Mouse (Mus musculus): ENCODE measurements around the gene Lrrc32. TPM values are rescaled to one million over a fixed set of nuclear protein-coding genes. Genes with fewer than 3 reads are reported as not detected.

The Lrrc32 gene
- polyA plus RNA-seq, 1 experiment from 2014 or later = 15.3 TPM

DNA sequence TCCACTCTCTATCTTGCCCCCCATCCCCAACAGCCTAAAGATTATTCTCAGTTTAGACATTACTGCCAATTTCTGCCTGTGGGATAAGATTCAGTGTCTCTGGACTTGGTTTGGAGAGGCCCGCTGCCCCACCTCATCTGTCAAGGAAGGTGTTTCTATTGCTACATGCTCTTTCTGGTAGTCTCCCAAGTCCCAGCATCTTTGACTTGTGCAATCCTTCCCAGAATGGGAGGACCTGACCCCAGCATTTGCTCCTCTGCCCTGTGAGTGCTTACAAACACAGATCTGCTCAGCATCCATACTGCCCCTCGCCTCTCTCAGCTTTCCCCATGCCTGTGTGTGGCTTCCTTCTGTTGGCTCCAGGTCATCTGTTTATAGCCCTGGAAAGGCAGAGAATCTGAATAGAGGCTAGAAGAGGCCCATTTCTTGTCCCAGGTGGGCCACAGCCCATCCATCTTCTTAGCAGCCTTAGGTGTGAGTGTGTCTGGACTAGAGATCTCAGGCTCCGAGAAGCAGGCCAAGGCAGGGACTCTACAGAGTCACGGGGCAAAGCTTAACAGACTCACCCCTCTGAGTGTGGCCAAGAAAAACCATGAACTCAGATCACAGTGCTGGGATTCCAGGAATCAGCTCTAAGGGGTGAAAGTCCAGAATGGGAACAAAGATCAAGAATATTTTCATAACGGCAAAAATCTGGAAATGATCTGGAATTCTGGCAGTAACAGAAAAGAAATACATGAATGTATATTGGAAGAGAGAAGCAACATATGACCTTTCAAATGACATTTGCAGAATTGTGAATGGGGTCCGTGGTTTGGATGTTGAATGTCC lies 36.0 kb downstream of the Lrrc32 start:
- no peaks in the 10 kb centered on the region for H3K9me3 ChIP-seq (ENCODE audit: low read length)
- WGBS = 62% methylated on average over 6 of the region's 6 CpGs
- H3K9ac ChIP-seq (replicated peaks; ENCODE audit: low read length) = no peak overlapping the region
- no peak overlapping the region for H3K4me3 ChIP-seq (ENCODE audit: low read length)
- H3K4me1 ChIP-seq (ENCODE audit: insufficient read depth, low read length) = peaks cover 26% of the 10 kb centered on the region
- H3K4me2 ChIP-seq (replicated peaks; ENCODE audit: low read depth, low read length) = no peak overlapping the region
- H3K27me3 ChIP-seq (ENCODE audit: insufficient read depth, low read length) = no peaks in the 10 kb centered on the region
- no peak for ATAC-seq (ENCODE audit: low FRiP score, low TSS enrichment)
- H3K27ac ChIP-seq (ENCODE audit: low read length) = peak overlapping the region; percentile 73
- H3K36me3 ChIP-seq (ENCODE audit: insufficient read depth, low read length) = no peaks in the 10 kb centered on the region

DNA sequence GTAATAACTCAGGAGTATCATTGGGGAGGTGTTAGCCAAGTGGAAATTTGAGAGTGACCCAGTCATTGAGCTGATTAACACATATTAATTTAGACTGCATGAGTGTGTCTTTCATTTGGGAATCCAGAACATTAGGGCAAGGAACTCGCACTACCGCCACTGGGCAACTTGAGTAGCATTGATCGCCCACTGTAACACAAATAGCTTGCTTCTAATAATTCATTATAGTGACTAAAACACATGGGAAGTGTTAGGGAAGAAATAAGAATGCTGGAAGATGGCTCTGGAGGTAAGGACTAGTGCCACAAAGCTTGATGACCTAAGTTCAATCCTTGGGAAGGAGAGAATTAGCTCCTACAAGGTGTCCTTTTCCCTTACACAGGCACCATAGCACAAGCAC lies 38.0 kb downstream of the Lrrc32 start:
- Histone ChIP-seq H3K36me3 (ENCODE audit: insufficient read depth, low read length) (no peaks in the 10 kb centered on the region), H3K9ac (replicated peaks; ENCODE audit: low read length) (no peak overlapping the region), H3K4me2 (replicated peaks; ENCODE audit: low read depth, low read length) (no peak overlapping the region), H3K27me3 (ENCODE audit: insufficient read depth, low read length) (no peaks in the 10 kb centered on the region), H3K9me3 (ENCODE audit: low read length) (no peaks in the 10 kb centered on the region), H3K4me3 (ENCODE audit: low read length) (no peak overlapping the region), H3K27ac (ENCODE audit: low read length) (no peak overlapping the region), H3K4me1 (ENCODE audit: insufficient read depth, low read length) (peaks cover 26% of the 10 kb centered on the region)
- WGBS = 84% methylated on average over 3 of the region's 3 CpGs
- ATAC-seq (ENCODE audit: low FRiP score, low TSS enrichment) = no peak

DNA sequence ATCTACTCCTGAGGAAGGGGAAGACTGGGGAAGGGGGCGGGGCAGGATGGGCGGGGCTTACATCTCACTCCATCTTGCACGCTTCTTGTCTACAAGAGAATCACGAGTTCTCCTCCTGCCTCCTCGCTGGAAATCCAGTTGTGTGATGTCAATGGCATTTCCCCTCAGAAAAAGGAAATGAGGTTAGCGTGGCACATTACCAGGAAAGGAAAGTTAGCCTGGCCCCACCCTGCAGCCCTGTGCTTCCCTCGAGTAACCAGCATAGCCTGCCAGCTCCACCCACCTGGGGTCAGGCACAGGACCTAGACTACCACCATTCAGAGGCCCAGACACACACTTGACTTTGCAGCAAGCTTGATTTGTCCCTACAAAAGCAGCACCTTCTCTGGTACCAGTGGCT lies 42.5 kb downstream of the Lrrc32 start:
- Histone ChIP-seq H3K9me3 (ENCODE audit: low read length) (no peaks in the 10 kb centered on the region), H3K4me1 (ENCODE audit: insufficient read depth, low read length) (no peaks in the 10 kb centered on the region), H3K27ac (ENCODE audit: low read length) (no peak overlapping the region), H3K27me3 (ENCODE audit: insufficient read depth, low read length) (no peaks in the 10 kb centered on the region), H3K4me2 (replicated peaks; ENCODE audit: low read depth, low read length) (no peak overlapping the region), H3K9ac (replicated peaks; ENCODE audit: low read length) (no peak overlapping the region), H3K4me3 (ENCODE audit: low read length) (no peak overlapping the region), H3K36me3 (ENCODE audit: insufficient read depth, low read length) (no peaks in the 10 kb centered on the region)
- WGBS = 56% methylated on average over 7 of the region's 7 CpGs
- no peak for ATAC-seq (ENCODE audit: low FRiP score, low TSS enrichment)

DNA sequence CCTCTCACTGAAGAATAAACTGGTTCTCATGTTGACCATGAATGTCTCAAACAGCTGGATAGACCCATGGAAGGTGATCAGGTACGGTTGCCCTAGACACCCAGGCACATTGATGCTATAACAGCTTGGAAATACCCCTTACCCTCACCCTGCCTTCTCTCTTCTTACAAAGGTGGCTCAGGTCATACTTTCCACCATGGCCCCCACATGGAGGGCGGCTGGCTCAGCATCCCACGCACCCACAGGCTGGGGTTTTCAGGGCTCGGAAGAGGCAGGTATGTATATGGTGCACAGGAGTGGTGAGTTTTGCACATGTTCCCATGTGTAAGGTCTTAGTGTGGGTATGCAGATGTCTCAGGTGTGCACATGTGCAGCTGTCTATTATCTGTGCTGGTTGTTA lies 43.9 kb downstream of the Lrrc32 start:
- no peaks in the 10 kb centered on the region for H3K36me3 ChIP-seq (ENCODE audit: insufficient read depth, low read length)
- H3K4me3 ChIP-seq (ENCODE audit: low read length) = no peak overlapping the region
- no peaks in the 10 kb centered on the region for H3K9me3 ChIP-seq (ENCODE audit: low read length)
- H3K9ac ChIP-seq (replicated peaks; ENCODE audit: low read length) = no peak overlapping the region
- ATAC-seq (ENCODE audit: low FRiP score, low TSS enrichment) = no peak
- no peak overlapping the region for H3K4me2 ChIP-seq (replicated peaks; ENCODE audit: low read depth, low read length)
- H3K4me1 ChIP-seq (ENCODE audit: insufficient read depth, low read length) = peaks cover 5% of the 10 kb centered on the region
- H3K27ac ChIP-seq (ENCODE audit: low read length) = no peak overlapping the region
- 91% methylated on average over 4 of the region's 4 CpGs for WGBS
- no peaks in the 10 kb centered on the region for H3K27me3 ChIP-seq (ENCODE audit: insufficient read depth, low read length)

DNA sequence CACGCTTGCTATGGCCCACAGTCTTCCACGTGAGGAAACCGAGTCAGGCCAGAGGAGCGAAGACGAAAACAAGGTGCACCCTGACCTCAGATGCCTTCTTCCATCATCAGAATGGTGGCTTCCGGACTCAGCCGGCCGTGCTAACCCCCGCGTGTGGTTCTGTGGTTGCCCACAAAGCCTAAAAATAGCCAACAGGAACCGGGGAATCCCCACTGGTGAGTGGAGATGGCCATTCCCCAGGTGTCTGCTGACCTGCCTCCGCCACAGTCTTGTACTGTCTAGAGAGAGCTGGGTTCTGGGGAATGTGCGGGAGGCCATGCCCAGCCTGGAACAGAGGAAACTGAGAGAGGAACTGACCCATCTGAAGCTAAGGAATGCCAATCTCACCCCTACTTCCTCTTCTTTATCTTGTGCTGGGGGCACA lies 45.4 kb downstream of the Lrrc32 start:
- Histone ChIP-seq H3K4me3 (ENCODE audit: low read length) (no peak overlapping the region), H3K4me1 (ENCODE audit: insufficient read depth, low read length) (peaks cover 10% of the 10 kb centered on the region), H3K9ac (replicated peaks; ENCODE audit: low read length) (no peak overlapping the region), H3K27me3 (ENCODE audit: insufficient read depth, low read length) (no peaks in the 10 kb centered on the region), H3K36me3 (ENCODE audit: insufficient read depth, low read length) (no peaks in the 10 kb centered on the region), H3K4me2 (replicated peaks; ENCODE audit: low read depth, low read length) (no peak overlapping the region), H3K9me3 (ENCODE audit: low read length) (no peaks in the 10 kb centered on the region), H3K27ac (ENCODE audit: low read length) (no peak overlapping the region)
- ATAC-seq (ENCODE audit: low FRiP score, low TSS enrichment) = no peak
- WGBS = 84% methylated on average over 13 of the region's 13 CpGs

DNA sequence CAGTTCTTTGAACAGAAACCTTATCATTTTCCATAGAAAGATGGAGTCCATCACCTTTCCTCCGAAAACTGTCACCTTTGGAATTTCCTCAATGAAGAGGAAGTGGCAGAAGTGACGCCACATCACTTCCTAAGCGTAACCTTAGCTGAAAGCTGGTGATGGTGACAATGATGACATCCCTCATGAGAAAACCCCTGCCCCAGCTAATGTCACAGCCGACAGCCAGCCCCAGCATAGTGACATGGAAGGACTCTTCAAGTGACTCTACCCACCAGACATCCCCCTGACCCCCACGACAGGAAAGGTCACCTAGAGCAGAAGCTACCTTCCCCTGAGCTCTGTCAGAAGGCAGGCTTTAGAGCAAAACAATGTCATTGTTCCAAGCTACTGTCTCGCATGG lies 46.1 kb downstream of the Lrrc32 start:
- H3K4me1 ChIP-seq (ENCODE audit: insufficient read depth, low read length) = peaks cover 10% of the 10 kb centered on the region
- no peak overlapping the region for H3K27ac ChIP-seq (ENCODE audit: low read length)
- 92% methylated on average over 6 of the region's 6 CpGs for WGBS
- no peak overlapping the region for H3K4me2 ChIP-seq (replicated peaks; ENCODE audit: low read depth, low read length)
- H3K4me3 ChIP-seq (ENCODE audit: low read length) = no peak overlapping the region
- no peak for ATAC-seq (ENCODE audit: low FRiP score, low TSS enrichment)
- H3K9ac ChIP-seq (replicated peaks; ENCODE audit: low read length) = no peak overlapping the region
- no peaks in the 10 kb centered on the region for H3K27me3 ChIP-seq (ENCODE audit: insufficient read depth, low read length)
- H3K36me3 ChIP-seq (ENCODE audit: insufficient read depth, low read length) = no peaks in the 10 kb centered on the region
- H3K9me3 ChIP-seq (ENCODE audit: low read length) = no peaks in the 10 kb centered on the region

DNA sequence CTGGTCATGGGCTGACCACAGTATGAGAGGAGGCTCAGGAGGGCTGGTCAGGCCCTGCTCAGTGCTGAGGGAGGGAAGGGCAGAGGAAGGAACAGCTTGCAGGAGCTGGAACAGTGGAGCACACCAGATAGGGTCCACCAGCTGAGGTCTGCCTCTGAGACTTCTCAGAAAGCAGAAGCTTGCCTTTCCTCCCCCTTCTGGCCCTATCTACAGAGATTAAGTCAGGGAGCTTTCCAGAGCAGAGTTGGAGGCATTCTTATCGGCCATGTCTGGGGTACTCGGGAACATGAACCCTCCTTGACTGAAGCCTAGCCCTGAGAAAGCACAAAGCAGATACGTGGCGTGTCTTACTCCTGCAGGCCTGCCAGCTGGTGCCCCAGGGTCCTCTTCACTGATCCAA lies 46.8 kb downstream of the Lrrc32 start:
- Histone ChIP-seq H3K4me3 (ENCODE audit: low read length) (no peak overlapping the region), H3K4me1 (ENCODE audit: insufficient read depth, low read length) (peaks cover 10% of the 10 kb centered on the region), H3K9me3 (ENCODE audit: low read length) (no peaks in the 10 kb centered on the region), H3K9ac (replicated peaks; ENCODE audit: low read length) (no peak overlapping the region), H3K27me3 (ENCODE audit: insufficient read depth, low read length) (no peaks in the 10 kb centered on the region), H3K36me3 (ENCODE audit: insufficient read depth, low read length) (no peaks in the 10 kb centered on the region), H3K4me2 (replicated peaks; ENCODE audit: low read depth, low read length) (no peak overlapping the region), H3K27ac (ENCODE audit: low read length) (no peak overlapping the region)
- whole genome bisulfite sequencing = 87% methylated on average over 4 of the region's 4 CpGs
- ATAC-seq (ENCODE audit: low FRiP score, low TSS enrichment) = no peak

DNA sequence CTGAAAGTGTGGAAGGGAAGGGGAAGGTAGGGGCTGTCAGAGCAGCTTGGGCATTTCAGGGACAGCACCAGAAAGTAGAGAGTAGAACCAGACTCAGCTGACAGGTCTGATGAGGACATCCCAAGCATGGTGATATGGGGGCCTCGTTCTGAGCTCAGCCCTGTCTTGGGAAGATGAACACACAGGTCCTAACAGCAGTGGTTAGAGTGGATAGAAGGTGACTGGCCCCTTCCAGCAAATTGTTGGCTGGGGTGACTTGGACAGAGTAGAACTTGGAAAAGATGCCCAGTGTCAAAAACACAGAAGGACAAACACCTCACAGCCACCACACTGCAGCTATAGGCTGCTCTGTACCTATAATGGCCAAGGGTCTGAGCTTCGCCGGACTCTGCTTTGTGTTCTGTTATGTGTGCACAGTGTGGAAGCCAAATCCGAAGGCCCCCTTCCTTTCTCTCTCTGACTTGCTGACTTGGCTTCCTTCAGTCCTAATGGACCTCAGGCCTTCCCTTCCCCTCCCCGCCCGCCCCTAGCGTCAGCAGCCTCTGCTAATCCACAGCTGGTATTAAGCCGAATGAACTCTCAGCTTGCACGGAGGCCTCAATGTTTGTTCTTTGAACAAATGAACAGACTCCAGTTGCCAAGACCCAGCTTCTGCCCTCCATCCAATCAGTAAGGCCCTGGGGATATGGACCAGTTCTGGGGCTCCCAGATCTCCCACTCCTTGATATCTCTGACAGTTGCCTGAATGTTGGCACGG lies 48.3 kb downstream of the Lrrc32 start:
- Histone ChIP-seq H3K9me3 (ENCODE audit: low read length) (no peaks in the 10 kb centered on the region), H3K4me2 (replicated peaks; ENCODE audit: low read depth, low read length) (no peak overlapping the region), H3K36me3 (ENCODE audit: insufficient read depth, low read length) (no peaks in the 10 kb centered on the region), H3K4me1 (ENCODE audit: insufficient read depth, low read length) (peaks cover 10% of the 10 kb centered on the region), H3K4me3 (ENCODE audit: low read length) (no peak overlapping the region), H3K27me3 (ENCODE audit: insufficient read depth, low read length) (no peaks in the 10 kb centered on the region), H3K27ac (ENCODE audit: low read length) (peak overlapping the region; percentile 48; the same call in 1 of the 2 replicates), H3K9ac (replicated peaks; ENCODE audit: low read length) (no peak overlapping the region)
- 47% methylated on average over 10 of the region's 10 CpGs for WGBS
- no peak for ATAC-seq (ENCODE audit: low FRiP score, low TSS enrichment)

DNA sequence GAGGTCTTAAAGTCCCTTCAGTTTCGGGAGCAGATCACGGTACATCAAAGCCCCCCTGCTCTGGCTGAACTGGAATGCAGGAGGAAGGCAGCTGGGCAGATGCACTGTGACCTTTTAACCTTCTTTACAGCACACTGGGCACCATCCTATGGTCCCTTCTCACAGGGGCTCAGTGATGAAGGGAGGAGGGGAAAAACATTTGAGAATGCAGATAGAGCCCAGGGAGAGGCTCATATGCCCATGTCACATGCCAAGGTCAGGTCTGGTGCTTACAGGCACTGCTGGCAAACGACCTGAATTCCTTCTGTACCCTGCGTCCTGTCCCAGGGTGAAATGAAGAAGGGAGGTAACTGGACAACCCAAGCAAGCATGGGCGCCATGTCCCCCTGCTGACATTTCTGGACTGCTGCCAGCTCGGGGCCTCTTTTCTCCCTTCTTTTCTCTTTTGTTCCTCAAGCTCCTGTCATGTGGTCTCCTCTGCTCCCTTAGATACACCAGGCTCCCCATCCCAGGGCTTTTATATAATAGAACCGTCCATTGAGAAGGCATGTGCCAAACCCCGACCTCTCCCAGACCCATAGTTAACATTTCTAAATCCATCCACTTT lies 49.0 kb downstream of the Lrrc32 start:
- 41% methylated on average over 8 of the region's 8 CpGs for WGBS

More for the DNA sequence above, 49.0 kb downstream of the Lrrc32 start:
- no peaks in the 10 kb centered on the region for H3K27me3 ChIP-seq (ENCODE audit: insufficient read depth, low read length)
- H3K9me3 ChIP-seq (ENCODE audit: low read length) = no peaks in the 10 kb centered on the region
- no peaks in the 10 kb centered on the region for H3K36me3 ChIP-seq (ENCODE audit: insufficient read depth, low read length)
- H3K4me2 ChIP-seq (replicated peaks; ENCODE audit: low read depth, low read length) = no peak overlapping the region
- H3K4me1 ChIP-seq (ENCODE audit: insufficient read depth, low read length) = peaks cover 13% of the 10 kb centered on the region
- no peak overlapping the region for H3K4me3 ChIP-seq (ENCODE audit: low read length)
- peak overlapping the region; percentile 48; the same call in 1 of the 2 replicates for H3K27ac ChIP-seq (ENCODE audit: low read length)
- no peak overlapping the region for H3K9ac ChIP-seq (replicated peaks; ENCODE audit: low read length)
- ATAC-seq (ENCODE audit: low FRiP score, low TSS enrichment) = no peak

All from kidney, embryonic 16.5 days (tissue).